Mouse (Mus musculus) forebrain, embryonic 10.5 days (tissue): ENCODE measurements around the gene Gnrhr. TPM values are rescaled to one million over a fixed set of nuclear protein-coding genes. Genes with fewer than 3 reads are reported as not detected.

Experiments
- polyA plus RNA-seq: library from polyadenylated mRNA; unstranded; fragments of >200 nt; fragmentation: Nextera tagmentation; extraction: Ambion mirVana; gene quantifications from 2 replicates; pipeline ENCODE4 v1.2.1, GENCODE M21; 2016

Gene Gnrhr
- polyA plus RNA-seq, 1 experiment from 2014 or later = not detected

Other genes starting within 250 kb of the Gnrhr start
- gene Cenpc1, start 132.3 kb downstream of the Gnrhr start, polyA plus RNA-seq = 36.9 and 38.9 TPM in 2 replicates
- gene Stap1, start 126.2 kb downstream of the Gnrhr start, polyA plus RNA-seq = 0.06 and 0.09 TPM in 2 replicates
- 15.5 and 17.0 TPM in 2 replicates for gene Uba6, start 25.1 kb downstream of the Gnrhr start, polyA plus RNA-seq
- gene Tmprss11c, start 91.4 kb upstream of the Gnrhr start, polyA plus RNA-seq = not detected in 2 replicates
- gene Tmprss11d, start 175.5 kb upstream of the Gnrhr start, polyA plus RNA-seq = 0.11 TPM in 1 of 2 replicates, not detected in the other